Mouse (Mus musculus): ENCODE measurements around the gene Rspo4. TPM values are rescaled to one million over a fixed set of nuclear protein-coding genes. Genes with fewer than 3 reads are reported as not detected.

Gene Rspo4
- total RNA-seq, 2 experiments from 2014 or later: not detected

DNA sequence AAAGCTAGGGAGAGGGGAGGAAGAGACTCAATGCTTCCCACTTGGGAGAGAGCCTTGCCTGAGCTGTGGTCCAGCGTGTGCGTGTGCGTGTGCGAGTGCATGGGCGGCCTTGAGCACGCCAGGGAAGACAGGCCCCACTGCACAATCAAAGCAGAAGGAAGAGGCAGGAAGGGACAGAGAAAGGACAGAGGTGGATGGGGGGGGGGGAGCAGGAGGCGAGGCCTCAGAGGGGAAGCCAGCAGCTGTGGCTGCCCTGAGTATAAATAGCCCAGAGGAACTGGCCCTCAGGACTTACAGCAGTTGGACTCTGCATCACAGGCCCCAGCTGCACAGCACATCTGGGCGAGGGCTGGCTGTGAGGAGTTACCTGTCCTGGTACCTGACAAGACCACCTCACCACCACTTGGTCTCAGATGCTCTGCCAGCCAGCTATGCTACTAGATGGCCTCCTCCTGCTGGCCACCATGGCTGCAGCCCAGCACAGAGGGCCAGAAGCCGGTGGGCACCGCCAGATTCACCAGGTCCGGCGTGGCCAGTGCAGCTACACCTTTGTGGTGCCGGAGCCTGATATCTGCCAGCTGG is 68.3 kb downstream of the Rspo4 start, which contains the start of gene Angpt4:
Angpt4 (plus strand) TSS at position 292 of the 582 bp plus-strand sequence.
- no peak for DNase-seq (ENCODE audit: low spot score in 2 of 2)

DNA sequence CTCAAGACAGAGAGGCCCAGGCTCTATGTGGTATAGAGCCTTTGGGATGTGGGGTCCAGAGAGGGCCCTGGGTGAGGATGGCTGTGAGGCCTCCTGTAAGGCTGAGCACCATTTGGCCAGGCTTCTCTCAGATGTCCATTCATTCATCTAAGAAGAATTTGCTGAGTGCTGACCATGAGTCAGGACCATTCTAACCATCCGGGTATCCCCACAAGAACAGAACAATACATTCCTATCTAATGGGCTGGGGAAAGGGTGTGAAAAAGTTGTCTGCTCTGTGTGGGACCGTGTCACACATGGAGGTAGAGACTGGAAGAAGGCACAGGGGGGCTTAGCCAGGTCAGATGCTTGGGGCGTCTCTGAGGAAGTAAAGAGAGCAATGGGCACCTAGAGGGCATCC is 69.0 kb downstream of the Rspo4 start:
- DNase-seq (ENCODE audit: low spot score in 2 of 2): no peak

DNA sequence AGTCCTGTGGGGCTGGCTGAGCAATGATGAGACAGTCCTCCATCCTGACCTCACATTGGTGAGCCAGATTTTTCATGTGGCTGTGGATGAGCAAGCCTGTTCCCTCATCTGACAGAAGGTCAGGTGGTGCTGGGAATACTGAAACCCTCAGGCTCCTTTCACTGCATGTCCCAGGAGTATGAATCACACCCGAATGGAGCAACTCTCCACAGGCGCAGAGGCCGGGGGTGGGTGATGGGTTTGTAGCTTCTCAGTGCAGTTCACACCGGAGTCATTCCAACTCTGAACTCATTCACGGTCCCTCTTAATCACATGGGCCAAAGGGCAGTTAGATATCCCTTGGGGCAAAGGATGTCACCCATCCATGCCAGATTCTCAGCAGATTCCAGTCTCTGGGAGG is 71.4 kb downstream of the Rspo4 start:
- no peak for DNase-seq (ENCODE audit: low spot score in 2 of 2)

DNA sequence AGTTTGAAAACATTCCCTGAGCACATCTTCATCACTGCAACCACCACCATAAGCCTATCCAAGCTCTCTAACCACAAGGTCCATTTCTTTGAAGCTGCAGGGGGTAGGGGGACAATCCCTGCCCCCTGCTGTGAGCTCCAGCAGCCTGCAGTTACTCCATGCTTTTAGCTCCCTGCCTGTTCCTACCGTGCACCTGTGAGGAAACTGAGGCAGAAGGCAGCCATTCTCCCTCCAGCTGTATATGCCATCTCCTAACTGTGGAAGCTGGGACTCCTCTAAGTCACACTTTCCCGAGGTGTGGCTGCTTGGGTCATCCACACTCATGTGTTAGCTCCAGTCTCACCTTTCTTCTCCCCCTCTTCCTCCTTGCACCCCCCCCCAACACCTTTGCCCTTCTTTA is 72.4 kb downstream of the Rspo4 start:
- DNase-seq (ENCODE audit: low spot score in 2 of 2): no peak

DNA sequence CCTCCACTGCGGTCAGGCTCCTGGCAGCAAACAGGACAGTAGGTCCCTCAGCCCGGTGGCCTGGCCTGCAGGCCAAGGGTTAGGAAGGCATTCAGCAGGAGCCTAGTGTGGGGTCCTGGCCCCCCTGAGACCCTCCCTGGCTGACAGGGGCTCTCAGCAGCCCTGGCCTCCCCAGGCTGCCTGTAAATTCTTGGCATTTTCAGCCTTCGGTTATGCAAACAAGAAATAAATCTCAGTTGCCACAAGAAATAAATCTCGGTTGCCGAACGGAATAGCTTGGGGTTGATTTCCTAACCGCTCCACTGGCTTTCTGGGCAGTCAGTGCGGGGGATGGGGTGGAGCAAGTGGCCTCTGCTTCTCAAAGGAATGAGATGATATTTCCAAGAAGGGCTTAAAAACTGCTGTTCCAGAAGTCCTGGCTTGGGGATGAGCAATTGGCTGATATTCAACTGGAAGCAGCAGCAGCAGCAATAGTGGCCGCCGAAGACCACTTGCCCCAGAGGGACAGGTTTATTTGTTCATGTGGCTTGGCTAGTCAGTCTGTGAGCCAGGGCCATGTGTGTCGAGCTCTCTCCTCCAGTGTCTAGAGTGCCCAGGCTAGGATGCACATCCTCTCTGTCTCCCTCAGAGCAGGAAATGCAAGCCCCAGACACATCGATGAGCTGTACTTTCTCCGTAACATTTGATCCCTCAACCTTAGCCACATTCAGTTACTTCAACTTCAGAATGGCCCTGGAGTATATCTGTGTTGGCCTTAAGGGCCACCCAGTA is 73.5 kb downstream of the Rspo4 start:
- no peak for DNase-seq (ENCODE audit: low spot score in 2 of 2)

DNA sequence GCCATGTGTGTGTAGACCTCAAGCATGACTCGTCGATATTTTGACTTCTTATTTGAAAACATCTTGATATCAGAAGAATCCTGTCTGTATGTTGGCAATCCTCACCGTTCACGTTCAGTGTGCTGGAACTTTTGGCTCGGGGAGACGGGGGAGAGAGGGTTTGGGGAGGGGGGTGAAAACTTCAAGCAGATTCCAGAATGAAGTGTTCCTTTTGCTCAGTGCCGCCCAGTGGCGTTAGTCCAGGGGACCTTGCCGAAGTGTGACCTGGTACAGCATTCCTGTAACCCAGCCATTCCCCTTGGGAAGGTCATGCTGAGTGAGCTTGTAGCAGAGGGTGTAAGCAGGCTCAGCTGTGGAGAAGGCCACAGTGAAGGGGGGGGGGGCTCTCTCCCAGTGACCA is 76.4 kb downstream of the Rspo4 start:
- DNase-seq (ENCODE audit: low spot score in 2 of 2): no peak

DNA sequence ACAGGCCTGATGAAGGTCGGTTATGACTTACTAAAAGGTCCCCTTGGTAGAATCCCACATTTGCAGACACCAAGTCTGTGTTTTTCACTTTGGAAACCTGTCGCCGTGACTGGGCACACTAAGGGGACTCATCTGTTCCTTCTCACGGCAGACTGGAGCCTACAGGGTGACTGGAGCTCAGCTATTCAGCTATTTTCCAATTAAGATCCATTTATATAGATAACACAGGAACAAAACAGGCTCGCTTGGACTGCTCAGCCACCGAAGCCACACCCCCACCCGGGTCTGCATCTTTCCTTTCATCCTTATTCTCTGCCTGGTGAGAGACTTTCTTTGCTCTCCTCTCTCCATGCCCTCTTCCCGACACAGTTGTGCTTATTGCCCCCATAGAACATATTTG is 78.3 kb downstream of the Rspo4 start:
- no peak for DNase-seq (ENCODE audit: low spot score in 2 of 2)

DNA sequence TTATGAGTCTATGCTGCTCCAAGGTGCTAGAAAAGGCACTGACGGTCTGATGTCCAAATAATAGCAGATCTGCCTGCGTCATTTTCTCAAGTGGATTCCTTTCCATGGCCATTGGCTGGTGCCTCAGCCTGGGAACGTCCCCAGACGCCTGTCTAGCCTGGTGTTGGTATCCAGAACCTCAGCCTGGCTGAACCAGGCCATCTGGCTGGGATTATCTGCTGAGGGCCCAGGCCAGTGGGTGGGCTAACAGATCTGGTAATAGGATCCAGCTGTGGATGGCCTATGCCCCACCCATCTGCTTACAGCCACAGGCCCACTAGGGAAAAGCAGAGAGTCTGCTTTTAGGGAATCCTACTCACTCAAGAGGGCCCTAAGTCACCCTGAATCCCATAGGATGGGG is 78.9 kb downstream of the Rspo4 start:
- DNase-seq (ENCODE audit: low spot score in 2 of 2): no peak

Other genes starting within 250 kb of the Rspo4 start
- gene Snph, start 210.3 kb upstream of the Rspo4 start, total RNA-seq (2021): 100 to 1,000 TPM; 403 to 407 TPM
- gene Rad21l, start 174.4 kb upstream of the Rspo4 start, total RNA-seq (2021): 1 to 10 TPM; 1.3 to 2.2 TPM
- gene Tmem74b, start 140.9 kb upstream of the Rspo4 start, total RNA-seq (2021): 1 to 10 TPM; 4.5 to 4.6 TPM
- 10 to 100 TPM; 33.2 to 35.1 TPM for gene Psmf1, start 98.7 kb upstream of the Rspo4 start, total RNA-seq (2021)
- not detected for gene Angpt4, start 68.3 kb downstream of the Rspo4 start, total RNA-seq (2021)
- 1 to 10 TPM; 7.3 to 9.7 TPM for gene Fam110a, start 137.3 kb downstream of the Rspo4 start, total RNA-seq (2021)
- 1 to 10 TPM; 2.1 to 2.4 TPM for gene Slc52a3, start 153.6 kb downstream of the Rspo4 start, total RNA-seq (2021)
- 10 to 100 TPM; 23.6 to 24.2 TPM for gene Scrt2, start 238.6 kb downstream of the Rspo4 start, total RNA-seq (2021)

All from layer of hippocampus, adult 18-20 months (tissue).